Mouse (Mus musculus) neural tube, embryonic 11.5 days (tissue): ENCODE data around the gene Mkrn2. TPM values are rescaled to one million over a fixed set of nuclear protein-coding genes. Genes with fewer than 3 reads are reported as not detected.

ENCODE experiments used
- ATAC-seq: fragments of 200-750 bp; cut with Nextera tagmentation; 2 replicates; pipeline ENCODE4 v1.8.0; 2017; ENCODE audit warnings: moderate number of reproducible peaks, mild to moderate bottlenecking, moderate TSS enrichment, moderate library complexity; ENCODE audit not compliant: insufficient read depth, low FRiP score, low TSS enrichment
- DNase-seq: peaks from one replicate; pipeline ENCODE4 v3.0.0-alpha.2; 2015; ENCODE audit warnings: low spot score
- H3K27ac ChIP-seq: fragments of 300-500 bp; sonication (generic); 2 replicates; pipeline ENCODE4 v1.5.1; 2014; ENCODE audit warnings: low read depth, mild to moderate bottlenecking, low read length
- H3K27me3 ChIP-seq: fragments of 300-500 bp; sonication (generic); 2 replicates; pipeline ENCODE4 v1.6.1; 2014; ENCODE audit warnings: mild to moderate bottlenecking, low read length, mixed read lengths; ENCODE audit not compliant: control insufficient read depth, insufficient read depth
- H3K36me3 ChIP-seq: fragments of 300-500 bp; sonication (generic); 2 replicates; pipeline ENCODE4 v1.6.1; 2014; ENCODE audit warnings: mild to moderate bottlenecking, low read length, moderate library complexity, mixed read lengths; ENCODE audit not compliant: control insufficient read depth, insufficient read depth
- H3K4me1 ChIP-seq: fragments of 300-500 bp; sonication (generic); 2 replicates; pipeline ENCODE4 v1.6.1; 2014; ENCODE audit warnings: low read length, mixed read lengths; ENCODE audit not compliant: control insufficient read depth, insufficient read depth
- H3K4me2 ChIP-seq: fragments of 300-500 bp; sonication (generic); 2 replicates; pipeline ENCODE4 v1.6.1; 2014; ENCODE audit warnings: low read depth, mild to moderate bottlenecking, moderate library complexity
- H3K4me3 ChIP-seq: fragments of 300-500 bp; sonication (generic); 2 replicates; pipeline ENCODE4 v1.5.1; 2014; ENCODE audit warnings: low read depth, low read length
- H3K9ac ChIP-seq: fragments of 300-500 bp; sonication (generic); 2 replicates; pipeline ENCODE4 v1.6.1; 2014; ENCODE audit warnings: mild to moderate bottlenecking, low read length
- H3K9me3 ChIP-seq: fragments of 300-500 bp; sonication (generic); 2 replicates; pipeline ENCODE4 v1.6.1; 2016; ENCODE audit warnings: low read length; ENCODE audit not compliant: control insufficient read depth
- WGBS: fragments of 180-500 bp; shearing (Covaris S2); extraction: QIAGEN DNeasy Blood & Tissue Kit; methylation state at CpG from one replicate; pipeline ENCODE4 v1.1.7; 2014; 5-methylcytosine and 5-hydroxymethylcytosine counted together
- polyA plus RNA-seq: library from polyadenylated mRNA; unstranded; fragments of >200 nt; fragmentation: Nextera tagmentation; extraction: Ambion mirVana; gene quantifications from 2 replicates; pipeline ENCODE4 v1.2.1, GENCODE M21; 2014

Gene Mkrn2
- polyA plus RNA-seq, 1 experiment from 2014 or later, result 33.1 TPM

- Histone ChIP-seq H3K9ac (no peak overlapping the region), H3K27ac (no peak overlapping the region), H3K4me3 (no peak overlapping the region), H3K9me3 (no peaks in the 10 kb centered on the region), H3K4me1 (no peaks in the 10 kb centered on the region), H3K27me3 (no peaks in the 10 kb centered on the region), H3K4me2 (no peak overlapping the region), H3K36me3 (peaks cover 3% of the 10 kb centered on the region; the same call in 1 of the 2 replicates)
- no peak for ATAC-seq
- DNase-seq, result no peak
- 92% methylated on average over 3 of the region's 3 CpGs for WGBS
These were observed 20.9 kb upstream of the Mkrn2 start for GRCm38 (mm10) chr6:115580810-115581209.

DNA sequence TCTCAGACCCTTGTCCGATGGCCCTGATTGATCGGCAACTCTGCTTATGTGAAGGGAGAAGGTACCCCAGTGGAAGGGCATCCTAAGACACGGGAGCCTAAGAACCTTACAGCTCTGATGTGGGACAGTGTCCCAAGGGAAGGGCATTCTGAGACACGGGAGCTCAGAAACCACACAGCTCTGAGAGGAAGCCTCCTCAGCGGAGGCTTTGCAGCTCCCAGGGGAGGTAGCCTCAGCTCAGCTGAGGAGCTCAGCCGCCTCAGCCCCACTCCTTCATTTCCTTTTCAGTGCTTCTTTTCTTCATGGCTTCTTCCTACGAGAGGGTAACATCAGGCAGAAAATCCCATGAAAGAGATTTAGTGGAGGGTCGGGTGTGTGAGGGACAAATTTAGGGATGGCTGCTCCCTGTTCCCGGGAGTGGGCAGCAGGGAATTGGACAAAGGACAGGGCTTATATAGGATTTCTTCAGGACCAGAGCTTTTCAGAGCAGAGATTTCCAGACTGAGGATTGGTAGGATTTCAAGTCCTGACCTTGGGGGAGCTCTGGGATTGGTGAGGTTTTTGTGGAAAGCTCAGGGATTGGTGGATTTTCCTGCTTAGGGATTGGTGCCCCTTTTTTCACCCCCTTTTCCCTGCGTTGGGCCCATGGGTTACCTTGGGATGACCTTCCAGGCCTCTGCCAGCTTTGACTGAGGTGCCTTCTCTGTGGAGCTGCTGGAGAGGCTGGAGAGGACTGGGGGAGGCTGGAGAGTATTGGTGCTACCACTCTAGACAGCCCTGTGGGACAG is 19.2 kb upstream of the Mkrn2 start:
- Histone ChIP-seq H3K9me3 (no peaks in the 10 kb centered on the region), H3K27me3 (no peaks in the 10 kb centered on the region), H3K27ac (no peak overlapping the region), H3K4me2 (no peak overlapping the region), H3K36me3 (peaks cover under 1% of the 10 kb centered on the region; the same call in 1 of the 2 replicates), H3K4me3 (no peak overlapping the region), H3K4me1 (no peaks in the 10 kb centered on the region), H3K9ac (no peak overlapping the region)
- 87% methylated on average over 10 of the region's 10 CpGs for WGBS
- DNase-seq (no peak), ATAC-seq (no peak)

GRCm38 (mm10) chr6:115583430-115584125 is 18.1 kb upstream of the Mkrn2 start:
- H3K4me2 ChIP-seq, result no peak overlapping the region
- no peak overlapping the region for H3K4me3 ChIP-seq
- no peaks in the 10 kb centered on the region for H3K4me1 ChIP-seq
- no peaks in the 10 kb centered on the region for H3K9me3 ChIP-seq
- 85% methylated on average over 6 of the region's 6 CpGs for WGBS
- H3K9ac ChIP-seq, result no peak overlapping the region
- H3K27me3 ChIP-seq, result no peaks in the 10 kb centered on the region
- no peak for DNase-seq
- no peak overlapping the region for H3K27ac ChIP-seq
- no peak for ATAC-seq
- H3K36me3 ChIP-seq, result no peaks in the 10 kb centered on the region

DNA sequence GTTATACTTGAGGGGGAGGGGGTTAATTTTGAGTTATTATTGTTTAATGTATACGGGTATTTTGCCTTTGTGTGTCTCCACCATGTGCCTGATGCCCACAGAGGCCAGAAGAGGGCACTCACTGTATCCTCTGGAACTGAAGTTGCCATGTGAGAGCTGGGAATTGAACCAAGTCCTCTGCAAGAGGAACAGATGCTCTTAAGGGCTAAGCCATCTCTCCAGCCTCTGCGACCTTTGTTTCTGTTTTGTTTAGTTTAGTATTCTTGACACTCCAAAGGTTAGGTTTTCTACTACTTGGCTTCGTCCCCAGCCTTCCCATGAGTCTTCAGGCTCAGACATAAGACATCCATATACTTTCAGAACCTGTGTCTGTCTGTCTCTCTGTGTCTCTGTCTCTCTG is 17.5 kb upstream of the Mkrn2 start:
- WGBS, result 82% methylated on average over 3 of the region's 3 CpGs
- no peak for DNase-seq
- H3K4me3 ChIP-seq, result no peak overlapping the region
- no peak overlapping the region for H3K9ac ChIP-seq
- no peaks in the 10 kb centered on the region for H3K36me3 ChIP-seq
- H3K4me2 ChIP-seq, result no peak overlapping the region
- no peak overlapping the region for H3K27ac ChIP-seq
- no peaks in the 10 kb centered on the region for H3K4me1 ChIP-seq
- no peaks in the 10 kb centered on the region for H3K9me3 ChIP-seq
- ATAC-seq, result no peak
- no peaks in the 10 kb centered on the region for H3K27me3 ChIP-seq

- no peaks in the 10 kb centered on the region for H3K27me3 ChIP-seq
- H3K4me1 ChIP-seq, result no peaks in the 10 kb centered on the region
- H3K9me3 ChIP-seq, result no peaks in the 10 kb centered on the region
- WGBS, result 88% methylated on average over 10 of the region's 10 CpGs
- no peak overlapping the region for H3K4me3 ChIP-seq
- H3K4me2 ChIP-seq, result no peak overlapping the region
- no peaks in the 10 kb centered on the region for H3K36me3 ChIP-seq
- no peak for ATAC-seq
- no peak overlapping the region for H3K9ac ChIP-seq
- H3K27ac ChIP-seq, result no peak overlapping the region
- no peak for DNase-seq
These were observed 15.4 kb upstream of the Mkrn2 start for GRCm38 (mm10) chr6:115586321-115586720.

DNA sequence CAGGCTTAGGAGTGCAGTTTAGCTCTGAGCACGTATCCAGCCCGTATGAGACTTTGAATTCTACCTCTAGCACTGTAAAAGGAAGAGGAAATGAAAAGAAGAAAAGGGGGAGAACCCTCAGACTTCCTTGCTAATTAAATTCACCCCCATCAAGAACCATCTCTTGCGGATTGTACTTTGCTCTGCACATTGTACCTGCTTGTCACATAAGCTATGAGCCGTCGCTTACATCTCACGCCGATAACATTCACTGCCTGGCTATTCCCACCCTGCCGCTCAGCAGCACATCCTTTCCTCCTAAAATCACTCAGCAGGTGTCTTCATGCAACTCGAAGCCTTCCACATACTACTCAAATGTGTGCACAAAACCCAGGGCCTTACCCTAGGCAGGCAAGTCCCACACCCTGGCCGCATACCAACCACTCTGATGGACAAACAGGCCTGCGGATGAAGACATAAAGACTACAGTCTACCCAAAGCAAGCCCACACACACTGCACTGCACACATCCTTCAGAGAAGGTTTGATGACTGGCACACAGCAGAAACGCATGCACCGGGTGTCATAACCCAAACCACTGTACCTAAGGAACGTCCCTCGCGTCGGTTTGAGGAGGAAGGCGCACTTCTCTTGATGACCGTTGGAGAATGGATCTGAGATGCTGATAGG is 9.9 kb upstream of the Mkrn2 start:
- H3K27ac ChIP-seq, result no peak overlapping the region
- no peaks in the 10 kb centered on the region for H3K36me3 ChIP-seq
- no peak for ATAC-seq
- no peaks in the 10 kb centered on the region for H3K27me3 ChIP-seq
- no peak overlapping the region for H3K9ac ChIP-seq
- no peak overlapping the region for H3K4me3 ChIP-seq
- no peak for DNase-seq
- H3K4me1 ChIP-seq, result no peaks in the 10 kb centered on the region
- H3K9me3 ChIP-seq, result no peaks in the 10 kb centered on the region
- WGBS, result 89% methylated on average over 19 of the region's 19 CpGs
- H3K4me2 ChIP-seq, result no peak overlapping the region

GRCm38 (mm10) chr6:115592458-115592857 is 9.2 kb upstream of the Mkrn2 start, which contains the start of gene Mkrn2os:
Gene Mkrn2os (minus strand): TSS chr6:115592576.
- no peaks in the 10 kb centered on the region for H3K9me3 ChIP-seq
- H3K27ac ChIP-seq, result no peak within 1 kb of the TSS
- no peaks in the 10 kb centered on the region for H3K36me3 ChIP-seq
- 66% methylated on average over 5 of the region's 5 CpGs for WGBS
- no peak within 1 kb of the TSS for H3K4me2 ChIP-seq
- no peaks in the 10 kb centered on the region for H3K27me3 ChIP-seq
- ATAC-seq, result no peak
- DNase-seq, result no peak
- H3K4me3 ChIP-seq, result no peak within 1 kb of the TSS
- no peaks in the 10 kb centered on the region for H3K4me1 ChIP-seq
- H3K9ac ChIP-seq, result no peak within 1 kb of the TSS

DNA sequence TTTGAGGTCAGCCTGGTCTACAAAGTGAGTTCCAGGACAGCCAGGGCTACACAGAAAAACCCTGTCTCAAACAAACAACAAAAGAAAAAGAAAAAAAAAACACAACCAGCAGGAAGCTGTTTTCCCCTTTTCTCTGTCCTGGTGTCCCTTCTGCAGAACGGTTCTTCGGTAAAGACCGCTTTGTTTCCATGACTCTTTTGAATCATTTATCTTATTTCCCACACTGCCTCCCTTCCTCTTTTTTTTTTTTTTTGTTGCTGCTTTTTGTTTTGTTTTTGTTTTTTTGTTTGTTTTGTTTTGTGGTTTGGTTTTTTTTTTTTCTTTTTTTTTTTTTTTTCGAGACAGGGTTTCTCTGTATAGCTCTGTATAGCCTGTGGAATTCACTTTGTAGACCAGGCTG is 8.4 kb upstream of the Mkrn2 start:
- 90% methylated on average over 4 of the region's 4 CpGs for WGBS
- no peaks in the 10 kb centered on the region for H3K9me3 ChIP-seq
- no peak for DNase-seq

More for the DNA sequence above, 8.4 kb upstream of the Mkrn2 start:
- H3K27ac ChIP-seq, result no peak overlapping the region
- H3K4me1 ChIP-seq, result no peaks in the 10 kb centered on the region
- no peak for ATAC-seq
- H3K4me3 ChIP-seq, result no peak overlapping the region
- no peak overlapping the region for H3K9ac ChIP-seq
- H3K36me3 ChIP-seq, result no peaks in the 10 kb centered on the region
- no peaks in the 10 kb centered on the region for H3K27me3 ChIP-seq
- no peak overlapping the region for H3K4me2 ChIP-seq
